Mouse (Mus musculus) embryonic facial prominence, embryonic 13.5 days (tissue): ENCODE data around the gene Ryr3. TPM values are rescaled to one million over a fixed set of nuclear protein-coding genes. Genes with fewer than 3 reads are reported as not detected.
A peak's percentile ranks its signal among the peaks of the same experiment; 100 is the strongest.

Experiments
- ATAC-seq: fragments of 200-750 bp; cut with Nextera tagmentation; 2 replicates; pipeline ENCODE4 v1.8.0; 2017; ENCODE audit warnings: low read depth; ENCODE audit not compliant: insufficient number of reproducible peaks, insufficient read depth, low FRiP score, low TSS enrichment
- H3K27ac ChIP-seq: fragments of 300-500 bp; sonication (generic); 2 replicates; pipeline ENCODE4 v1.5.1; 2015; ENCODE audit warnings: moderate library complexity, mild to moderate bottlenecking, inconsistent platforms
- H3K27me3 ChIP-seq: fragments of 300-500 bp; sonication (generic); 2 replicates; pipeline ENCODE4 v1.6.1; 2015; ENCODE audit warnings: mild to moderate bottlenecking, inconsistent platforms
- H3K36me3 ChIP-seq: fragments of 300-500 bp; sonication (generic); 2 replicates; pipeline ENCODE4 v1.6.1; 2015; ENCODE audit warnings: mild to moderate bottlenecking, inconsistent platforms
- H3K4me1 ChIP-seq: fragments of 300-500 bp; sonication (generic); 2 replicates; pipeline ENCODE4 v1.6.1; 2015; ENCODE audit warnings: inconsistent platforms
- H3K4me2 ChIP-seq: fragments of 300-500 bp; sonication (generic); 2 replicates; pipeline ENCODE4 v1.6.1; 2015; ENCODE audit warnings: moderate library complexity, mild to moderate bottlenecking, inconsistent platforms
- H3K4me3 ChIP-seq: fragments of 300-500 bp; sonication (generic); 2 replicates; pipeline ENCODE4 v1.5.1; 2015; ENCODE audit warnings: mild to moderate bottlenecking, inconsistent platforms
- H3K9ac ChIP-seq: fragments of 300-500 bp; sonication (generic); 2 replicates; pipeline ENCODE4 v1.6.1; 2015; ENCODE audit warnings: mild to moderate bottlenecking, inconsistent platforms
- H3K9me3 ChIP-seq: fragments of 300-500 bp; sonication (generic); 2 replicates; pipeline ENCODE4 v1.6.1; 2016; ENCODE audit warnings: inconsistent platforms
- WGBS: fragments of 180-500 bp; shearing (Covaris S2); methylation state at CpG from one replicate; pipeline ENCODE4 v1.1.7; 2015; ENCODE audit warnings: mixed read lengths; 5-methylcytosine and 5-hydroxymethylcytosine counted together
- polyA plus RNA-seq: library from polyadenylated mRNA; unstranded; fragments of >200 nt; fragmentation: Nextera tagmentation; extraction: Ambion mirVana; gene quantifications from 2 replicates; pipeline ENCODE4 v1.2.1, GENCODE M21; 2015

Ryr3 gene
- polyA plus RNA-seq, 1 experiment from 2014 or later = 1.3 TPM

GRCm38 (mm10) chr2:112826571-112826970 lies 390.3 kb downstream of the Ryr3 start:
- Histone ChIP-seq H3K4me3 (no peak overlapping the region), H3K9me3 (no peaks in the 10 kb centered on the region), H3K4me2 (no peak overlapping the region), H3K27me3 (no peaks in the 10 kb centered on the region), H3K4me1 (no peaks in the 10 kb centered on the region), H3K9ac (no peak overlapping the region), H3K27ac (no peak overlapping the region), H3K36me3 (no peaks in the 10 kb centered on the region)
- WGBS = 22% methylated on average over 4 of the region's 4 CpGs
- ATAC-seq = no peak

DNA sequence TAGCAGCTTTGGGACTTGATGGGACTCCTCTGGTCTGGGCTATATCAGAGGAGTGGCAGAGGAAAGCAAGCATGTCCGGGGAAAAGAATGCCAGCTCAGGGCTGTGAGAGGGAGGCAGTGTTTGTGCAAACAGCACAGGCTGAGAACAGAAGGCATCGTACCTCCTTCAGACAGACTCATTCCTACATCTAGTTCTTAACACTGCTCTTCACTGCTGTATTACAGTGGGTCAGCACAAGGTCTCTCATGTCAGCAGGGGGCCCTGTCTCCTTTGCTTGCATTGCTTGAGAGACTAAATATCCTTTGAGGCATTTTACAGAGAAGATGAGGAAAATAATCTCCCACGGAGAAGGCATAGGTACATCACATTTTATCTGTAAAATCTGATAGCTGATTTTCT lies 394.2 kb downstream of the Ryr3 start:
- H3K9me3 ChIP-seq = no peaks in the 10 kb centered on the region
- 42% methylated on average over 3 of the region's 3 CpGs for WGBS
- no peak overlapping the region for H3K9ac ChIP-seq
- H3K36me3 ChIP-seq = no peaks in the 10 kb centered on the region
- H3K4me1 ChIP-seq = no peaks in the 10 kb centered on the region
- no peak overlapping the region for H3K4me2 ChIP-seq
- H3K4me3 ChIP-seq = no peak overlapping the region
- H3K27me3 ChIP-seq = no peaks in the 10 kb centered on the region
- H3K27ac ChIP-seq = no peak overlapping the region
- ATAC-seq = no peak

DNA sequence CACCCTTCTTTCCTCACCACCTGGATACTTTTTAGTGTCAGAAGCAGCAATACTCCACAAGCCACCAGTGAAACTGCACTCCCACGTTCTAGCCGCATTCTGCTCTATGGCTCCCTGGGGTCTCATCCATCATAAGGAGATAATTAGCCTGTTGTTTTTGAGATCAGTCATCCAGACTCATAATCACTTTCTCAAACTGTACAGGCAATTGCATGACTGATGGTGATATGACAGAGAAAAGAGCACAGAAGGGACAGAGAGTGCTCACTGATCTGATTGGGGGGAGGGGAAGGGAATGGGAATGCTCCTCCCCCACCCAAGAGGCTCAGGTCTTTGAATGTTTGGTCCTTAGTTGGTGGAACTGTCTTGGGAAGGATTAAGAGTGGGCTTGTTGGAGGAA lies 397.8 kb downstream of the Ryr3 start:
- ATAC-seq = no peak
- Histone ChIP-seq H3K27me3 (no peaks in the 10 kb centered on the region), H3K4me2 (no peak overlapping the region), H3K27ac (no peak overlapping the region), H3K4me3 (no peak overlapping the region), H3K36me3 (no peaks in the 10 kb centered on the region), H3K9me3 (no peaks in the 10 kb centered on the region), H3K9ac (no peak overlapping the region), H3K4me1 (no peaks in the 10 kb centered on the region)
- 50% methylated on average over 2 of the region's 2 CpGs for WGBS

- ATAC-seq = no peak
- Histone ChIP-seq H3K4me3 (no peak overlapping the region), H3K27ac (no peak overlapping the region), H3K4me1 (no peaks in the 10 kb centered on the region), H3K36me3 (no peaks in the 10 kb centered on the region), H3K4me2 (no peak overlapping the region), H3K9ac (no peak overlapping the region), H3K9me3 (no peaks in the 10 kb centered on the region), H3K27me3 (no peaks in the 10 kb centered on the region)
- WGBS = 44% methylated on average over 3 of the region's 3 CpGs
Observed at GRCm38 (mm10) chr2:112816976-112817375, 399.9 kb downstream of the Ryr3 start.

DNA sequence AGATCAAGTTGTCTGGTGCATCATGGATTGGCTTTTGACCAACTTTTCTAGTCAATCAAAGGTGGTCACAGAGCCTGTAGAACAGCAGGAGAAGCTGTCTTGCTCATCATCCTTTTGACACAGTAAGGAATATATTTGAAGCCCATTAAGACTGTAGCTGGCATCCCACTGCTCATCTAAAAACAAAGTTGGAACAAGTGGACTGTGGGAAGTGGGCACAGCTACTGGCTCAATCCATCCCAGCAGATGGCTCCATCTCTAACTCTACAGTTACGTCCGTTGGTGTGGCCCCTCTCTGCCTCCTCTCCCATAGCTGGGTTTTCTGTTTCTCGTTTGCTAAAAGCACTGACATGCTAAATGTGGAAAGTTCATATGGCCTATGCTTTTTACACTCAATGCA lies 400.9 kb downstream of the Ryr3 start:
- no peaks in the 10 kb centered on the region for H3K9me3 ChIP-seq
- no peak for ATAC-seq
- H3K27me3 ChIP-seq = no peaks in the 10 kb centered on the region
- H3K27ac ChIP-seq = no peak overlapping the region
- no peak overlapping the region for H3K4me2 ChIP-seq
- no peak overlapping the region for H3K4me3 ChIP-seq
- H3K9ac ChIP-seq = no peak overlapping the region
- H3K4me1 ChIP-seq = no peaks in the 10 kb centered on the region
- 72% methylated on average over 3 of the region's 3 CpGs for WGBS
- no peaks in the 10 kb centered on the region for H3K36me3 ChIP-seq

GRCm38 (mm10) chr2:112812637-112813402 lies 404.1 kb downstream of the Ryr3 start:
- no peaks in the 10 kb centered on the region for H3K9me3 ChIP-seq
- H3K36me3 ChIP-seq = no peaks in the 10 kb centered on the region
- no peak for ATAC-seq
- 65% methylated on average over 5 of the region's 5 CpGs for WGBS
- no peaks in the 10 kb centered on the region for H3K27me3 ChIP-seq
- H3K9ac ChIP-seq = no peak overlapping the region
- no peaks in the 10 kb centered on the region for H3K4me1 ChIP-seq
- H3K4me2 ChIP-seq = no peak overlapping the region
- no peak overlapping the region for H3K27ac ChIP-seq
- H3K4me3 ChIP-seq = no peak overlapping the region

GRCm38 (mm10) chr2:112806015-112806414 lies 410.9 kb downstream of the Ryr3 start:
- ATAC-seq = no peak
- 62% methylated on average over 2 of the region's 2 CpGs for WGBS

GRCm38 (mm10) chr2:112799995-112800353 lies 416.9 kb downstream of the Ryr3 start:
- Histone ChIP-seq H3K4me3 (no peak overlapping the region), H3K4me1 (no peaks in the 10 kb centered on the region), H3K9me3 (no peaks in the 10 kb centered on the region), H3K27me3 (no peaks in the 10 kb centered on the region), H3K9ac (no peak overlapping the region), H3K27ac (no peak overlapping the region), H3K36me3 (no peaks in the 10 kb centered on the region), H3K4me2 (peak overlapping the region; percentile 12; the same call in 1 of the 2 replicates)
- ATAC-seq = no peak
- WGBS = 20% methylated on average over 8 of the region's 8 CpGs

More at GRCm38 (mm10) chr2:112806015-112806414, 410.9 kb downstream of the Ryr3 start:
- Histone ChIP-seq H3K36me3 (no peaks in the 10 kb centered on the region), H3K4me3 (no peak overlapping the region), H3K4me1 (no peaks in the 10 kb centered on the region), H3K9me3 (no peaks in the 10 kb centered on the region), H3K4me2 (no peak overlapping the region), H3K27ac (no peak overlapping the region), H3K27me3 (no peaks in the 10 kb centered on the region), H3K9ac (no peak overlapping the region)

GRCm38 (mm10) chr2:112799351-112799994 lies 417.4 kb downstream of the Ryr3 start:
- Histone ChIP-seq H3K27ac (no peak overlapping the region), H3K4me1 (no peaks in the 10 kb centered on the region), H3K9me3 (no peaks in the 10 kb centered on the region), H3K4me2 (peak overlapping the region; percentile 12; the same call in 1 of the 2 replicates), H3K36me3 (no peaks in the 10 kb centered on the region), H3K9ac (no peak overlapping the region), H3K27me3 (no peaks in the 10 kb centered on the region), H3K4me3 (no peak overlapping the region)
- no peak for ATAC-seq
- WGBS = 85% methylated on average over 7 of the region's 7 CpGs

- no peaks in the 10 kb centered on the region for H3K27me3 ChIP-seq
- H3K9me3 ChIP-seq = no peaks in the 10 kb centered on the region
- no peak for ATAC-seq
Observed at GRCm38 (mm10) chr2:112781631-112782030, 435.3 kb downstream of the Ryr3 start.

DNA sequence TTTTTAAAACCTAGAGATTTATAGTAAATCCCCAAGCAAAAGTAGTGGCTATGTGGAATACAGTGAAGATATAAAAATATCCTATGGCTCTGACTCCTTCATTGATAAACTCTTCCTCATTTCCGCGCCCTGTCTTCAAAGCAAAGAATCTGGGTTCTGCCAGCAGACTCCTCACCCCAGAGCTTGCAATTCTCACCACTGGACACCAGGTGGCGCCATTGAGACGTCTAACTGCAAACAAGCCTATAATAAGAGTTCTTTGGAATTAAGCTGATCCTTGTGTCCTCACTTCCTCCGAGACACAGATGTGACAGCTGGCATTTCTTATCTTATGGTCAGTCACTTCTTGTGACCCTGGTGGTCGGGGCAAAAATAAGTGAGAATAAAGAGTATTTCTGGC lies 442.1 kb downstream of the Ryr3 start:
- Histone ChIP-seq H3K4me3 (no peak overlapping the region), H3K4me1 (no peaks in the 10 kb centered on the region), H3K9me3 (no peaks in the 10 kb centered on the region), H3K27ac (no peak overlapping the region), H3K9ac (no peak overlapping the region), H3K27me3 (no peaks in the 10 kb centered on the region), H3K4me2 (no peak overlapping the region), H3K36me3 (no peaks in the 10 kb centered on the region)
- 19% methylated on average over 6 of the region's 6 CpGs for WGBS
- ATAC-seq = no peak

More at GRCm38 (mm10) chr2:112781631-112782030, 435.3 kb downstream of the Ryr3 start:
- Histone ChIP-seq H3K27ac (no peak overlapping the region), H3K9ac (no peak overlapping the region), H3K4me3 (no peak overlapping the region), H3K36me3 (no peaks in the 10 kb centered on the region), H3K4me2 (no peak overlapping the region), H3K4me1 (no peaks in the 10 kb centered on the region)
- WGBS = 43% methylated on average over 2 of the region's 2 CpGs

- H3K9me3 ChIP-seq = no peaks in the 10 kb centered on the region
- H3K4me1 ChIP-seq = no peaks in the 10 kb centered on the region
- H3K4me2 ChIP-seq = no peak overlapping the region
- H3K27me3 ChIP-seq = no peaks in the 10 kb centered on the region
- ATAC-seq = no peak
- H3K4me3 ChIP-seq = no peak overlapping the region
- no peaks in the 10 kb centered on the region for H3K36me3 ChIP-seq
- H3K27ac ChIP-seq = no peak overlapping the region
- H3K9ac ChIP-seq = no peak overlapping the region
- WGBS = 63% methylated on average over 5 of the region's 5 CpGs
Observed at GRCm38 (mm10) chr2:112767665-112768064, 449.2 kb downstream of the Ryr3 start.
